Mouse (Mus musculus) small intestine, adult 2 months (tissue): ENCODE measurements around the gene Bspry. TPM values are rescaled to one million over a fixed set of nuclear protein-coding genes. Genes with fewer than 3 reads are reported as not detected.

ENCODE experiments used
- H3K27ac ChIP-seq: fragments of 200-500 bp; 2 replicates; pipeline ENCODE4 v1.5.1; 2012; ENCODE audit warnings: low read depth, low read length, control low read depth, inconsistent platforms; ENCODE audit not compliant: insufficient read depth
- H3K27me3 ChIP-seq: fragments of 200-500 bp; 2 replicates; pipeline ENCODE4 v1.6.1; 2012; ENCODE audit warnings: mild to moderate bottlenecking, moderate library complexity, low read length, inconsistent platforms; ENCODE audit not compliant: control insufficient read depth, insufficient read depth
- H3K36me3 ChIP-seq: fragments of 200-500 bp; 2 replicates; pipeline ENCODE4 v1.6.1; 2012; ENCODE audit warnings: mild to moderate bottlenecking, low read length, control low read depth, inconsistent platforms; ENCODE audit not compliant: control insufficient read depth, insufficient read depth
- H3K4me1 ChIP-seq: fragments of 200-500 bp; 2 replicates; pipeline ENCODE4 v1.6.1; 2012; ENCODE audit warnings: low read length, inconsistent platforms, mixed read lengths; ENCODE audit not compliant: control insufficient read depth, insufficient read depth, insufficient read length
- H3K4me3 ChIP-seq: fragments of 200-500 bp; 2 replicates; pipeline ENCODE4 v1.5.1; 2012; ENCODE audit warnings: low read depth, mild to moderate bottlenecking, control low read depth, inconsistent platforms, low read length, moderate library complexity
- CTCF ChIP-seq: fragments of 200-500 bp; IDR thresholded peaks from 2 replicates; pipeline ENCODE4 v1.5.1; 2012; ENCODE audit warnings: low read depth, mild to moderate bottlenecking, control low read depth, inconsistent platforms, low read length, moderate library complexity, mixed read lengths; ENCODE audit not compliant: insufficient replicate concordance, insufficient read length; ENCODE audit errors: extremely low read depth
- POLR2A ChIP-seq: fragments of 200-500 bp; IDR thresholded peaks from 2 replicates; pipeline ENCODE4 v1.6.1; 2012; ENCODE audit warnings: low read depth, mild to moderate bottlenecking, control low read depth, inconsistent platforms, low read length, moderate library complexity
- WGBS: fragments of 180-500 bp; shearing (Covaris S2); methylation state at CpG from one replicate; pipeline ENCODE4 v1.1.7; 2018; 5-methylcytosine and 5-hydroxymethylcytosine counted together
- polyA plus RNA-seq: library from polyadenylated mRNA; depleted of rRNA; stranded (reverse); fragments of >200 nt; gene quantifications from 2 replicates; pipeline ENCODE4 v1.2.3, GENCODE M21; 2012

Gene Bspry
- polyA plus RNA-seq, 1 experiment = 104 TPM

DNA sequence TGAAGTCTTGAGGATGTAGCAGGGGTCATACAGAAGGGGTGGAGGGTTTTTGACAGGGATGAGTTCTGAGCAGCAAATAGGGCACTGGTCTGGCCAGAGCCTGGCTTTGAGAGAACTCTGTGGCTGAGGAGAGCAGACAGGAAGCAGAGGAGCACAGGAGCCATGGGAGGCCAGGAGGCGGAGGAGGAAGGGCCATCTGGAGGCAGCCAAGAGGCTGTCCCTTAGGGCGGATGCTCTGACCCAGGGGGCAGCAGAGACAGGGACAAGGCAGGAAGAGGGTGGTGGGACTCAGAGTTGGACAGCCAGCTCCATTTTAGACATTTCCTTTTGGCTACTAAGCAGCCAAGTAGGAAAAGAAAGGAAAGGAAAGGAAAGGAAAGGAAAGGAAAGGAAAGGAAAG lies 36.2 kb downstream of the Bspry start:
- WGBS = 35% methylated on average over 2 of the region's 2 CpGs

DNA sequence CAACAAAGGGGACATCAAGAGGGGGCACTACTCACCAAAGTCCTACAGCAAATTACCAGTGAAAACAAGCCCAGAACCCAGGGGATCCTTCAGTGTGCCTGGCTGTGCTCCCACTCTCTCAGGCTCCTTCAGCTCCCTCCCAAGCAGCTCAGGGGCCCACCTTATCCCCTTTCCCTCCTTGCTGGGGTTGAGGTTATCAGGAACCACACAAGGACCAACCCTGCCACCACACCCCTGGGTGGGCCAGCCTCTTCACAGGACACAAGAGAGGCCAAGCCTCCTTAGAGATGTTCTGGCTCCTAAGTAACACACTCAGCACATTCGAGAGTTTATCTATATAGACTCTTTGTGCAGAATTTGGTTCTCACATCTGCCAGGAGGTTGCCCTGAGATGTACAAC lies 36.7 kb downstream of the Bspry start:
- WGBS = 30% methylated on average over 1 of the region's 1 CpGs
- Histone ChIP-seq H3K27ac (peak overlapping the region; percentile 55), H3K4me1 (peaks cover 19% of the 10 kb centered on the region), H3K27me3 (no peaks in the 10 kb centered on the region), H3K36me3 (peaks cover 20% of the 10 kb centered on the region), H3K4me3 (no peak overlapping the region)
- TF ChIP-seq CTCF = no peak
- no peak for TF ChIP-seq POLR2A

More for the DNA sequence above, 36.2 kb downstream of the Bspry start:
- no peak for TF ChIP-seq CTCF
- TF ChIP-seq POLR2A = no peak
- peaks cover 25% of the 10 kb centered on the region for H3K36me3 ChIP-seq
- peaks cover 19% of the 10 kb centered on the region for H3K4me1 ChIP-seq
- H3K4me3 ChIP-seq = no peak overlapping the region
- no peaks in the 10 kb centered on the region for H3K27me3 ChIP-seq
- H3K27ac ChIP-seq = peak overlapping the region; percentile 3; the same call in 1 of the 2 replicates

DNA sequence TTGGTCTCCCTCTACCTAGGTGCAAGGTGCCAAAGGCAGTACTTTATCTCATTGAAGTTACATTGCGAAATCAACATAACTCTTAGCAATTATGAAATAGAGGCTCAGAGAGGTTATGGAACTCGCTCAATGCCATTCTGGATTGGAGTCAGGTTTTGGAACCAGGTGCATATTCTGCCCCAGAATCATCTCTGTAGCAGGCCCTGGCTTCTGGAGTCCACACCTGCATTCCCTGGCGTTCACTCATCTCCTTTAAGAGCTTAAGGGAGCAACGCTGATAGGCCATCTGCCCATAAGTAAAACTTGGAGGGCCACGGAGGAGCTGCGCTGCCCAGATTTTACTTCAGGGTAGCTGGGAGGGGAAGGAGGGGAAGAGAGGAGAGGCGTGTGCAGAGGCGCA lies 37.2 kb downstream of the Bspry start:
- no peaks in the 10 kb centered on the region for H3K27me3 ChIP-seq
- H3K36me3 ChIP-seq = peaks cover 16% of the 10 kb centered on the region; the same call in 1 of the 2 replicates
- H3K27ac ChIP-seq = peak overlapping the region; percentile 85
- no peak for TF ChIP-seq POLR2A
- TF ChIP-seq CTCF = no peak
- WGBS = 32% methylated on average over 8 of the region's 8 CpGs
- H3K4me3 ChIP-seq = no peak overlapping the region
- H3K4me1 ChIP-seq = peaks cover 19% of the 10 kb centered on the region

DNA sequence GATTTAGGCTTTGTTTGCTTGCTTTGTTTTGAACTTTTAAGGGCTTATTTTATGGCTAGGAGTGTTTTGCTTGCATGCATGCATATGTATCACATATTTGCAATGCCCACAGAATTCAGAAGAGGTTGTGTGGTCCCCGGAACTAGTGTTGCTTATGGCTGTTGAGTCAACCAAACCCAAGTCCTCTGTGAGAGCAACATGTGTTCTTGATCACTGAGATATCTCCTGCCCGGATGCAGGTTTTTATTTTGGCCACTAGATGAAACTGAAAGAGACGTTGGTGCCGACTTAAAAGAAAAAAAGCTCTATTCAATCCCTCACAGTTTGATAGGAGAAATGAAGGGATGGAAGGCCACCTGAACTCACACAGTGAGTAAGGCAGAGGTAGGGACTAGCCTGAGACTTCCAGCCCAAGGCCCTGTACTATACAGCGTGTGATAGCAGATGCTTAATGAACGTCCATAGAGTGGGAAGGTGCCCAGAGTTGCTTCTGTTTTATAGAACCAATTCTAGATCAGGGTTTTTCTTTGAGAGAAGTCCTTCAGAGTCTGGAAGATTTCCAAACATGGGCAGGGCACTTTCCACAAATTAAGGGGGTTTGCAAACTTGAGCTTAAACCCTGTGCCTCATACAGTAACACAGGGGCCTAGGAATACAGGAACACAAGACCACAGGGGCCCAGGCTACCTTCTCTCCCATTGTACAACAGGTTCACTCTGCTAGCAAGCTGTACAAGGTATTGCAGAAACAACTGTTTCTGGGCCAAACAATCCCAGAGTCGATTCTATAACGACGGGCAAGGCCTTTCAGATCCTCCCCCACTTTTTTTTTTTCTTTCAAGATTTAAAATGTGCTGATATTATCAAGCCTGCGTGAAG lies 37.9 kb downstream of the Bspry start:
- Histone ChIP-seq H3K36me3 (0 out of 2 replicates have a peak, but pooled peaks cover 11% of the 10 kb centered on the region), H3K27me3 (no peaks in the 10 kb centered on the region), H3K4me3 (no peak overlapping the region), H3K4me1 (peaks cover 19% of the 10 kb centered on the region), H3K27ac (peak overlapping the region; percentile 85)
- WGBS = 21% methylated on average over 10 of the region's 10 CpGs
- TF ChIP-seq CTCF (no peak), POLR2A (no peak)

DNA sequence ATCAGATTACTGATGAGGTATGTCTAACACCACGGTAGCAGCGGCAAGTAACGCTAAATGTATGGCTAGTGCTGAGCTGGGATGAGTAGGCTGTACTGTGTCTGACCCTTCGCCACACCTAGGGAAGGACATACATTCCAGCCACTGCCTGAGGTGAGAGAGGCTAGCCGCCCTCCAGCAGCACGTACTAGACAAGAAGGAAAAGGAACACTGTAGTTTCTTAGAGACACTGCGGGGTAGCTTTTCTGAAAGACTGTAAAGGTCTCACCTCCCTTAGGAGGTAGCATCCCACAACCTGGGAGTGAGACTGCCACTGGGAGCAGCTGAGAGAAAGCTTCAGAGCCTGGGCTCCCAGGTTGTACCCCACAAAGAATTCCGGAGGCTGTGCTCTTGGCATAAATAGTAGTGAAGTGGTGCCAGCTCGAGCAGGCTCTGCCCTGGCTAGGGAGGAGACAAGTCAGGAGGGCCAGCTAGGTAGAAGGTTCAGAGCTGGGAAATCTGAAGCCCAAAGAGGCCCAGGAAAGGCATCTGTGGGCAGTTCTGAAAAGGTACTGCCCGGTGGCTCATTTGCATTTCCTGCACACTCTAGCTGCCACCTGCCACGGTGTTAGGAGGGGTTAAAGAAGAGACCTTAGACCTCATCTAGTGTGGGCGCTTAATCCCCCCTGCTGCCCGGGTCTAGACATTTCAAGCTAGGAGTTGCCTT lies 38.7 kb downstream of the Bspry start:
- peak overlapping the region; percentile 85 for H3K27ac ChIP-seq
- TF ChIP-seq POLR2A (no peak), CTCF (no peak)
- no peaks in the 10 kb centered on the region for H3K27me3 ChIP-seq
- H3K4me1 ChIP-seq = peaks cover 19% of the 10 kb centered on the region
- 23% methylated on average over 13 of the region's 13 CpGs for WGBS
- 0 out of 2 replicates have a peak, but pooled peaks cover 4% of the 10 kb centered on the region for H3K36me3 ChIP-seq
- H3K4me3 ChIP-seq = peak overlapping the region; percentile 91

DNA sequence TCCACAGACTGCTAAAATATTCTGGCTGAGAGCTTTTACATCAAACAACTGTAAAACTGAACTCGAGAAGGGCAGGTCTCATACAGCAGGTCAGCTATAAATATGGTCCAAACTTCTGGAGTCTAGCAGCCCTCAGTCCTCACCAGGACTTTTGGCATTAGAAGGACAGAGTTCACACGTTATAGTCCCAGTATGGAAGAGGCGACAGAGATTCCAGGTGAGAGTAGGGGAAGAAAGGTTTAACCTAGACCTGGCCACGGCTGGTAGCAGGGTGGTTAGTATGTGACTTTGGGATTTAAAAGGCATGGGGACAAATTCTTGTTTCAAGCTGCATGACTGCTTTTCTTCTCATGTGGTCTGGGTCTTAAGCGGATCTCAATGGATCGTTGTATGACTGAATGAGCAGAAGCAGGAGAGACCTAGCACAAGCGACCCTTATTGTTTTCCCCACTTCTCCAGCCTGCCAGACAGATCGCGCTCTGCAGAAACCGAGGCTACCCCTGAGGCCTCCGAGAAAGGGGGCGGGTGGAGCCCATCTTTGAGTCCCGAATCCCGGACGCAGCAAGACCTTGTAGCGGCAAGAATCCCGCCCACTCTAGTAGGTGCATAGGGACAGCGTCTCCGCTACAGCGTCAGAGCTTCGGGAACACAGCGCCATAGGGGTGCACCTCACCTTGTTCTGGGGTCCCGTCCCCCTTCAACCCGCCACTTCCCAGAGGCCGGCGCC lies 39.4 kb downstream of the Bspry start:
- TF ChIP-seq POLR2A = no peak
- TF ChIP-seq CTCF = no peak
- H3K36me3 ChIP-seq = no peaks in the 10 kb centered on the region
- under 1% methylated on average over 26 of the region's 26 CpGs for WGBS
- H3K27ac ChIP-seq = peak overlapping the region; percentile 85
- H3K4me1 ChIP-seq = peaks cover 20% of the 10 kb centered on the region
- peak overlapping the region; percentile 91 for H3K4me3 ChIP-seq
- H3K27me3 ChIP-seq = no peaks in the 10 kb centered on the region
